In the genomic region with DNA sequence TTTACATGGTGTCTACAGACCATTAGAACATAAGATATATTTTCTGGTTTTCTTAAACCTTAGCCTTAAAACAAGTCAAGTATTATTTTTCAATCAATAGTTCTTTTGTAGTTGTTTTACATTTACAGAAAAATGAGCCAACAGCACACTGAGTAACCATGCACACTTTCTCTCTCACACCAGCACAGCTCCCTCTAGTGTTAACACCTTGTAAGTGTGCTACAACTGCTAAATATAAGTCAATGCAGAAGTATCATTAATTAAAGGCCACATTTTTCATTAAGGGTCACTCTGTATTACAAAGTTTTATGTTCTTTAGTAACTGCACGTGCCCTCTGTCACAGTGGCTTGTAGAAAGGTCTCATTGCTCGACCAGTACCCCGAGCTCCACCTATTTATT, we compare ENCODE assay signal across 14 mouse cellular contexts. TPM values are rescaled to one million over a fixed set of nuclear protein-coding genes. Genes with fewer than 3 reads are reported as not detected.
DNase-seq lines count a peak whose midpoint lies in the region; ATAC-seq and TF ChIP-seq lines count a peak whose summit lies in the region.
"Had no signal": no experiment of that assay in that cellular context is flagged by ENCODE, and none has a peak within 500 bp of the region (broad histone marks: within the 10 kb centered on the region; RNA-seq: fewer than 3 reads in every experiment).

No protein-coding gene starts in this region.

- no peaks in the 10 kb centered on the region for H3K9me3 ChIP-seq in intestine, postnatal 0 days (ENCODE audit: control insufficient read depth)
- H3K9me3 ChIP-seq in intestine, embryonic 16.5 days (ENCODE audit: control insufficient read depth, low read length), result no peaks in the 10 kb centered on the region
- H3K9me3 ChIP-seq: hindbrain, embryonic 12.5 days; liver, embryonic 13.5 days had no signal

- peak; percentile 13 to 20 for DNase-seq in B cell, adult 2 months
- DNase-seq in NIH3T3 (ENCODE audit: low read depth), result peak; percentile 6
- no peak for DNase-seq in right cerebral cortex, adult 18-20 months
- DNase-seq: kidney, adult 9 months; liver, embryonic 13.5 days; thymus, postnatal 36 days had no signal

- WGBS in intestine, postnatal 0 days, result 49% methylated on average over 3 of the region's 3 CpGs
- WGBS in intestine, embryonic 16.5 days, result 46% methylated on average over 3 of the region's 3 CpGs

- no peak overlapping the region for H3K4me3 ChIP-seq in intestine, postnatal 0 days (ENCODE audit: low read depth, low read length)
- H3K4me3 ChIP-seq in intestine, embryonic 16.5 days (ENCODE audit: low read length), result no peak overlapping the region
- H3K4me3 ChIP-seq: hindbrain, embryonic 12.5 days; liver, embryonic 13.5 days had no signal

- no peak overlapping the region for H3K9ac ChIP-seq in intestine, postnatal 0 days (ENCODE audit: low read depth, low read length)
- no peak overlapping the region for H3K9ac ChIP-seq in intestine, embryonic 16.5 days (ENCODE audit: low read depth, low read length)
- H3K9ac ChIP-seq: hindbrain, embryonic 12.5 days; liver, embryonic 13.5 days had no signal

- H3K36me3 ChIP-seq in intestine, postnatal 0 days (ENCODE audit: control insufficient read depth, insufficient read depth), result no peaks in the 10 kb centered on the region
- H3K36me3 ChIP-seq in intestine, embryonic 16.5 days (ENCODE audit: control insufficient read depth, insufficient read depth, low read length), result no peaks in the 10 kb centered on the region
- H3K36me3 ChIP-seq: hindbrain, embryonic 12.5 days; liver, embryonic 13.5 days had no signal

- no peaks in the 10 kb centered on the region for H3K4me1 ChIP-seq in intestine, postnatal 0 days (replicated peaks; ENCODE audit: control insufficient read depth, insufficient read depth, low read length)
- no peaks in the 10 kb centered on the region for H3K4me1 ChIP-seq in intestine, embryonic 16.5 days (ENCODE audit: control insufficient read depth, insufficient read depth, low read length)
- H3K4me1 ChIP-seq: hindbrain, embryonic 12.5 days had no signal

- TF ChIP-seq CTCF in intestine, postnatal 0 days (IDR thresholded peaks at IDR 0.05; ENCODE audit: low read depth), result peak; percentile 40

- H3K4me2 ChIP-seq in intestine, postnatal 0 days (replicated peaks; ENCODE audit: low read depth), result no peak overlapping the region
- no peak overlapping the region for H3K4me2 ChIP-seq in intestine, embryonic 16.5 days (ENCODE audit: low read depth, low read length)
- H3K4me2 ChIP-seq: hindbrain, embryonic 12.5 days; liver, embryonic 13.5 days had no signal

- no peak overlapping the region for H3K27ac ChIP-seq in intestine, postnatal 0 days (ENCODE audit: low read depth, low read length)
- no peak overlapping the region for H3K27ac ChIP-seq in intestine, embryonic 16.5 days (ENCODE audit: low read length)
- H3K27ac ChIP-seq: hindbrain, embryonic 12.5 days; liver, embryonic 13.5 days had no signal

- ATAC-seq in intestine, postnatal 0 days, result no peak
- ATAC-seq in intestine, embryonic 16.5 days, result no peak
- peak; percentile 60 to 67; a peak in 2 of 4 replicates for ATAC-seq in hematopoietic stem cell, adult 5-6 weeks (replicated peaks in 1 of 2; ENCODE audit: insufficient read depth in 1 of 2, low FRiP score in 2 of 2, low TSS enrichment in 1 of 2, low read depth in 1 of 2, poor library complexity in 2 of 2, severe bottlenecking in 2 of 2)
- ATAC-seq in cerebellum, adult (ENCODE audit: insufficient number of reproducible peaks, low FRiP score, low TSS enrichment), result no peak

- H3K27me3 ChIP-seq in intestine, postnatal 0 days (replicated peaks; ENCODE audit: control insufficient read depth, insufficient read depth, low read length), result no peaks in the 10 kb centered on the region
- no peaks in the 10 kb centered on the region for H3K27me3 ChIP-seq in intestine, embryonic 16.5 days (replicated peaks; ENCODE audit: control insufficient read depth, insufficient read depth, low read length)
- H3K27me3 ChIP-seq: hindbrain, embryonic 12.5 days; liver, embryonic 13.5 days had no signal

RNA-seq across cellular contexts. Expression of gene Serpinb11, which starts 8.0 kb away (rescaled TPM):
- polyA plus RNA-seq in intestine, postnatal 0 days (2015; fragmentation: Nextera tagmentation; extraction: Ambion mirVana), result not detected in 2 replicates
- polyA plus RNA-seq in intestine, embryonic 16.5 days (2015; fragmentation: Nextera tagmentation; extraction: Ambion mirVana), result not detected in 2 replicates
- total RNA-seq in hematopoietic stem cell, adult 5-6 weeks (2017), result not detected in 2 replicates
- total RNA-seq: adrenal gland, postnatal 36 days; left cerebral cortex, adult 18-20 months had no signal
- polyA plus RNA-seq: gonadal fat pad, adult 2 months; hindbrain, embryonic 12.5 days; liver, embryonic 13.5 days had no signal

RNA-seq across cellular contexts. Expression of gene Serpinb7, which starts 46.4 kb away (rescaled TPM):
- not detected in 2 replicates for polyA plus RNA-seq in intestine, postnatal 0 days (2015; fragmentation: Nextera tagmentation; extraction: Ambion mirVana)
- 0.07 and 0.11 TPM in 2 replicates for polyA plus RNA-seq in intestine, embryonic 16.5 days (2015; fragmentation: Nextera tagmentation; extraction: Ambion mirVana)
- not detected in 2 replicates for total RNA-seq in hematopoietic stem cell, adult 5-6 weeks (2017)
- total RNA-seq: adrenal gland, postnatal 36 days; left cerebral cortex, adult 18-20 months had no signal
- polyA plus RNA-seq: gonadal fat pad, adult 2 months; hindbrain, embryonic 12.5 days; liver, embryonic 13.5 days had no signal

Comparison
In these comparisons a context has a peak if more than half of its experiments do, and no peak if none do; other contexts are left out.
1. ATAC-seq: peak in hematopoietic stem cell, adult 5-6 weeks (2 of 2); none in intestine, postnatal 0 days (single experiment), intestine, embryonic 16.5 days (single experiment) and cerebellum, adult (single experiment).